26 mouse cellular contexts compared by ENCODE assay signal in genomic region chr15:43764606-43765005, GRCm38 (mm10).
DNase-seq lines count a peak whose midpoint lies in the region; ATAC-seq lines count a peak whose summit lies in the region.
"Had no signal": no experiment of that assay in that cellular context is flagged by ENCODE, and none has a peak within 500 bp of the region (broad histone marks: within the 10 kb centered on the region; RNA-seq: fewer than 3 reads in every experiment).

No protein-coding gene starts in this region.

- no peak overlapping the region for H3K9ac ChIP-seq in forebrain, embryonic 15.5 days (replicated peaks)
- H3K9ac ChIP-seq in forebrain, embryonic 11.5 days (ENCODE audit: low read length), result no peak overlapping the region
- H3K9ac ChIP-seq: heart, embryonic 15.5 days; hindbrain, embryonic 13.5 days; liver, embryonic 13.5 days; neural tube, embryonic 15.5 days had no signal

- H3K27ac ChIP-seq in forebrain, embryonic 15.5 days (replicated peaks), result 0 out of 2 replicates have a peak overlapping the region, but pooled peaks have one; percentile 31
- H3K27ac ChIP-seq in forebrain, embryonic 11.5 days (ENCODE audit: low read depth, low read length), result no peak overlapping the region
- H3K27ac ChIP-seq: heart, adult 2 months; heart, embryonic 15.5 days; hindbrain, embryonic 13.5 days; left cerebral cortex, adult 2 months; liver, embryonic 13.5 days; neural tube, embryonic 15.5 days had no signal

- WGBS in forebrain, embryonic 15.5 days, result 51% methylated on average over 2 of the region's 2 CpGs
- 89% methylated on average over 2 of the region's 2 CpGs for WGBS in forebrain, embryonic 11.5 days

- ATAC-seq in forebrain, embryonic 15.5 days (replicated peaks), result peak; percentile 80; the same call in 1 of the 2 replicates
- no peak for ATAC-seq in forebrain, embryonic 11.5 days (replicated peaks; ENCODE audit: low FRiP score)
- ATAC-seq: CD4-positive, CD25-positive, alpha-beta regulatory T cell, adult 4 months had no signal

- H3K27me3 ChIP-seq in forebrain, embryonic 15.5 days, result no peaks in the 10 kb centered on the region
- no peaks in the 10 kb centered on the region for H3K27me3 ChIP-seq in forebrain, embryonic 11.5 days (ENCODE audit: control insufficient read depth, insufficient read depth, low read length)
- H3K27me3 ChIP-seq: heart, embryonic 15.5 days; hindbrain, embryonic 13.5 days; liver, embryonic 13.5 days; neural tube, embryonic 15.5 days had no signal

- H3K36me3 ChIP-seq in forebrain, embryonic 15.5 days, result no peaks in the 10 kb centered on the region
- no peaks in the 10 kb centered on the region for H3K36me3 ChIP-seq in forebrain, embryonic 11.5 days (ENCODE audit: control insufficient read depth, insufficient read depth, low read length)
- H3K36me3 ChIP-seq: heart, embryonic 15.5 days; hindbrain, embryonic 13.5 days; liver, embryonic 13.5 days; neural tube, embryonic 15.5 days had no signal

- no peaks in the 10 kb centered on the region for H3K9me3 ChIP-seq in forebrain, embryonic 15.5 days
- no peaks in the 10 kb centered on the region for H3K9me3 ChIP-seq in forebrain, embryonic 11.5 days (ENCODE audit: control insufficient read depth, low read length)
- H3K9me3 ChIP-seq: heart, embryonic 15.5 days; hindbrain, embryonic 13.5 days; liver, embryonic 13.5 days; neural tube, embryonic 15.5 days had no signal

- DNase-seq in forebrain, embryonic 11.5 days (ENCODE audit: low spot score), result no peak
- DNase-seq in brain, embryonic 18.5 days (ENCODE audit: low read depth, low spot score), result peak; percentile 26
- peak; percentile 71 for DNase-seq in layer of hippocampus, adult 8-10 months (ENCODE audit: low spot score in 2 of 2)
- peak; percentile 21 to 62 for DNase-seq in layer of hippocampus, postnatal 36 days
- DNase-seq in lung, postnatal 14 days, result no peak
- DNase-seq in lung, postnatal 25 days (ENCODE audit: low spot score), result no peak
- DNase-seq: adrenal gland, postnatal 25 days; cerebellum, adult 18-20 months; cerebellum, postnatal 14 days; gastrocnemius, postnatal 36 days; heart, adult 2 months; heart, postnatal 36 days; kidney, postnatal 25 days; liver, embryonic 13.5 days; lung, adult 2 months; lung, postnatal 4 days; midbrain, embryonic 14.5 days; right cerebral cortex, adult 18-20 months; thymus, adult 18-20 months; thymus, postnatal 36 days had no signal

- H3K4me2 ChIP-seq in forebrain, embryonic 15.5 days (replicated peaks), result no peak overlapping the region
- H3K4me2 ChIP-seq in forebrain, embryonic 11.5 days (ENCODE audit: low read depth, low read length, severe bottlenecking), result no peak overlapping the region
- H3K4me2 ChIP-seq: heart, embryonic 15.5 days; hindbrain, embryonic 13.5 days; liver, embryonic 13.5 days; neural tube, embryonic 15.5 days had no signal

- H3K4me3 ChIP-seq in forebrain, embryonic 15.5 days, result no peak overlapping the region
- no peak overlapping the region for H3K4me3 ChIP-seq in forebrain, embryonic 11.5 days (ENCODE audit: low read depth, low read length)
- H3K4me3 ChIP-seq: heart, adult 2 months; heart, embryonic 15.5 days; hindbrain, embryonic 13.5 days; left cerebral cortex, adult 2 months; liver, embryonic 13.5 days; neural tube, embryonic 15.5 days had no signal

- H3K4me1 ChIP-seq in forebrain, embryonic 15.5 days, result no peaks in the 10 kb centered on the region
- H3K4me1 ChIP-seq in forebrain, embryonic 11.5 days (replicated peaks; ENCODE audit: control insufficient read depth, insufficient read depth, low read length), result no peaks in the 10 kb centered on the region
- H3K4me1 ChIP-seq: heart, embryonic 15.5 days; hindbrain, embryonic 13.5 days; liver, embryonic 13.5 days; neural tube, embryonic 15.5 days had no signal

Comparison
In these comparisons a context has a peak if more than half of its experiments do, and no peak if none do; other contexts are left out.
1. DNase-seq: peak in brain, embryonic 18.5 days (single experiment), layer of hippocampus, adult 8-10 months (2 of 2) and layer of hippocampus, postnatal 36 days (2 of 2); none in forebrain, embryonic 11.5 days (single experiment), lung, postnatal 14 days (single experiment) and lung, postnatal 25 days (single experiment).